Mouse (Mus musculus) fat pad, adult 2 months (tissue): ENCODE results near the gene Gm15517.
"Not testable (repeated sequence)": the region's sequence is repeated elsewhere in the genome, so short reads cannot be mapped to it uniquely, and the experiment has no call there.

Source experiments
- DNase-seq: peaks from one replicate; pipeline ENCODE4 v3.0.0-alpha.2; 2011; ENCODE audit warnings: low read depth, low spot score; ENCODE audit errors: extremely low read depth

Gm15517 gene

GRCm38 (mm10) chr7:44268117-44268516 is 6.9 kb downstream of the Gm15517 start:
- DNase-seq, result no peak

GRCm38 (mm10) chr7:44269397-44269796 is 8.2 kb downstream of the Gm15517 start:
- no peak for DNase-seq

- no peak for DNase-seq
Measured at GRCm38 (mm10) chr7:44271309-44271708, 10.1 kb downstream of the Gm15517 start.

- no peak for DNase-seq
Measured at GRCm38 (mm10) chr7:44272546-44272945, 11.3 kb downstream of the Gm15517 start.

GRCm38 (mm10) chr7:44273446-44273845 is 12.2 kb downstream of the Gm15517 start:
- DNase-seq, result no peak

GRCm38 (mm10) chr7:44274096-44274495 is 12.8 kb downstream of the Gm15517 start:
- no peak for DNase-seq

- no peak for DNase-seq
Measured at GRCm38 (mm10) chr7:44275546-44275945, 14.3 kb downstream of the Gm15517 start.

- no peak for DNase-seq
Measured at GRCm38 (mm10) chr7:44276461-44277249, 15.4 kb downstream of the Gm15517 start.

GRCm38 (mm10) chr7:44277250-44277622 is 16.0 kb downstream of the Gm15517 start:
- DNase-seq, result no peak

- no peak for DNase-seq
Measured at GRCm38 (mm10) chr7:44280959-44281358, 19.7 kb downstream of the Gm15517 start.

- no peak for DNase-seq
Measured at GRCm38 (mm10) chr7:44281586-44281985, 20.3 kb downstream of the Gm15517 start.

GRCm38 (mm10) chr7:44287760-44288159 is 26.5 kb downstream of the Gm15517 start:
- DNase-seq, result no peak

GRCm38 (mm10) chr7:44290986-44291385 is 29.7 kb downstream of the Gm15517 start:
- DNase-seq, result peak; percentile 88

- no peak for DNase-seq
Measured at GRCm38 (mm10) chr7:44291418-44291817, 30.2 kb downstream of the Gm15517 start.

GRCm38 (mm10) chr7:44297501-44297900 is 36.3 kb downstream of the Gm15517 start:
- not testable (repeated sequence) for DNase-seq

- no peak for DNase-seq
Measured at GRCm38 (mm10) chr7:44303346-44304340, 42.4 kb downstream of the Gm15517 start.

GRCm38 (mm10) chr7:44304463-44304774 is 43.2 kb downstream of the Gm15517 start:
- DNase-seq, result no peak

GRCm38 (mm10) chr7:44304775-44305641 is 43.8 kb downstream of the Gm15517 start:
- peak; percentile 97 for DNase-seq

GRCm38 (mm10) chr7:44305686-44306085 is 44.4 kb downstream of the Gm15517 start:
- no peak for DNase-seq

- DNase-seq, result no peak
Measured at GRCm38 (mm10) chr7:44306516-44307240, 45.4 kb downstream of the Gm15517 start, which contains the start of gene Clec11a. Gene Clec11a (minus strand): TSS chr7:44306902.
